Mouse (Mus musculus): ENCODE results near the gene Wdr60. TPM values are rescaled to one million over a fixed set of nuclear protein-coding genes. Genes with fewer than 3 reads are reported as not detected.

The Wdr60 gene
- polyA plus RNA-seq, 2 experiments, result 2.1 to 2.2 TPM

DNA sequence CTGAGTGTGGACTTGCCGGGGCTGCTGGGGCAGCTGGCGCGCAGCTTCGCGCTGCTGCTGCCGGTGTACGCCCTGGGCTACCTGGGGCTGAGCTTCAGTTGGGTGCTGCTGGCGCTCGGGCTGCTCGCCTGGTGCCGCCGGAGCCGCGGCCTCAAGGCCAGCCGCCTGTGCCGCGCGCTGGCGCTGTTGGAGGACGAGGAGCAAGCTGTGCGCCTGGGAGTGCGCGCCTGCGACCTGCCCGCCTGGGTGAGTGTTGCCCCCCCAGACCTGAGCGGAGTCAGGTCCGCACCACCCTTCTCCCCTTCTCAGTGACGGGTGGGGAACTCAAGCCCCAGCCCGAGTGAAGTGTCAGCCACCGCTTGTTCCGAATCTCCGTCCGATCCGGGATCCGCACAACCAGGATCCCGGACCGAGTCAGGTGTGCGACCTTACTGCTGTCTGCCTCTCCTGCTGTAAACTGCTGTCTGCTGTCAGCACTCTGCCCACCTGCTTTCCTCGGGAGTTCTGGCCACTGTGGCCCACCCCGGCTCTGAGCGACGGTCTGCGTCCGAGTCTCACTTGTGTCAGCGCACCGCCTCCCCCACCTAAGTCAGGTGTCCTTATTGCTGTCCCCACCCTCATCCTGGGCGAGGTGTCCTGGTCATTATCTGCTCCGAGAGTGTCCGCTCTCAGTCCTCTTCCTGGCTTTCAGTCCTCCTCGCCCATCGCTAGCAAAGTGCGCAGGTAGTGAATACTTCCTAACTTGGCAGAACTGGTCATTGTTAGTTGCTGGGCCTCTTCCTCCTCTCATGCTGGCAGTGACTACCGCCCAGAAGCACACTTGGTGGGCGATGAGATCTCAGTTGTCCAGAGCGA, 18.8 kb upstream of the Wdr60 start:
- ATAC-seq (ENCODE audit: insufficient read depth) (peak; percentile 54), DNase-seq (ENCODE audit: low read depth in 3 of 3, low spot score in 3 of 3) (peak in 2 of 3 experiments; percentile 27 to 50)
- Histone ChIP-seq H3K9ac (replicated peaks) (peak overlapping the region; percentile 93), H3K4me2 (ENCODE audit: low read depth) (peak overlapping the region; percentile 87), H3K9me3 (ENCODE audit: control insufficient read depth, low read length) (no peaks in the 10 kb centered on the region), H3K4me1 (replicated peaks; ENCODE audit: control insufficient read depth in 2 of 2, insufficient read depth in 2 of 2, low read length in 1 of 2) (peaks cover 20 to 28% of the 10 kb centered on the region in 2 experiments), H3K27me3 (ENCODE audit: control insufficient read depth, insufficient read depth, low read length) (no peaks in the 10 kb centered on the region), H3K4me3 (ENCODE audit: insufficient read depth in 1 of 2, low read depth in 2 of 2, low read length in 2 of 2) (peak overlapping the region; percentile 74 to 90), H3K27ac (peak overlapping the region; percentile 82), H3K36me3 (replicated peaks; ENCODE audit: control insufficient read depth, insufficient read depth, low read depth) (no peaks in the 10 kb centered on the region)
- TF ChIP-seq CTCF (IDR thresholded peaks at IDR 0.05; ENCODE audit: low read depth) (no peak), EP300 (IDR thresholded peaks at IDR 0.05; ENCODE audit: low read depth) (no peak)
- under 1% methylated on average over 48 of the region's 55 CpGs for WGBS (ENCODE audit: insufficient replicate concordance)

DNA sequence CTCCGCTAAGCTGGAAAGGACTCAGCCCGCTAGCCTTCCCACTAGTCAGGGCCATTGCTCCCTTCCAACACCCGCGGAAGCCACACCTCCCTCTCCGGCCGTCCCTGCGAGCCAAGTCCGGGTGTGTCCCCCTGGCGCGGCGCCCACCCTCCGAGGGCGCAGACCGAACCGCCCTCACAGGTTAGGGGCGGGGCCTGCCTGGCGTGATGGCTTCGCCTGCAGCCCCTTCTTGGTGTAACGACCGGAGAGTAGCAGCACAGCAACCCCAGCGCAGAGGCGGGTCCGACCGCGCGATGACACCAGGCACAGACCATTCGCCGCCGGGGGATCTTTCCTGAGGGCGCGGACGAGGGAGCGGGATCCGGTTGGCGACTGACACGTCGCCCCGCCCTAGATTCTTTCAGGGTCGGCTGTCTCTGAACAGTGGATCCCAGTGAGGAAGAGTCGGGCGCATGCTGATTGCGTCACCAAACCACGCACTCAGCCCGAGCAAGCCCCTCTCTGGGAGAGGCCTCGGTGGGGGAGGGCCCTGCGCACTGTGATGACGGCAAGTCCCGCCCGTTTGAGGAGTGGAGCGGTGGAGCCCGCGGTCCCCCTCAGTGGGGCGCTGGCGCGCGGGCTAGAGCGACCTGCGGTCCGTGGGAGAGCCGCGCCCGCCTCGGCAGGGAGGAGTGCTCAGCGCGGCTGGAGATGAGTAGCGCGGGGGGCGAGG, 18.0 kb upstream of the Wdr60 start, which contains the start of gene Esyt2:
Gene Esyt2, plus strand, starts transcription at position 544 of the 712 bp plus-strand sequence.
- H3K4me1 ChIP-seq (replicated peaks; ENCODE audit: control insufficient read depth in 2 of 2, insufficient read depth in 2 of 2, low read length in 1 of 2), result peaks cover 23 to 36% of the 10 kb centered on the region in 2 experiments

DNA sequence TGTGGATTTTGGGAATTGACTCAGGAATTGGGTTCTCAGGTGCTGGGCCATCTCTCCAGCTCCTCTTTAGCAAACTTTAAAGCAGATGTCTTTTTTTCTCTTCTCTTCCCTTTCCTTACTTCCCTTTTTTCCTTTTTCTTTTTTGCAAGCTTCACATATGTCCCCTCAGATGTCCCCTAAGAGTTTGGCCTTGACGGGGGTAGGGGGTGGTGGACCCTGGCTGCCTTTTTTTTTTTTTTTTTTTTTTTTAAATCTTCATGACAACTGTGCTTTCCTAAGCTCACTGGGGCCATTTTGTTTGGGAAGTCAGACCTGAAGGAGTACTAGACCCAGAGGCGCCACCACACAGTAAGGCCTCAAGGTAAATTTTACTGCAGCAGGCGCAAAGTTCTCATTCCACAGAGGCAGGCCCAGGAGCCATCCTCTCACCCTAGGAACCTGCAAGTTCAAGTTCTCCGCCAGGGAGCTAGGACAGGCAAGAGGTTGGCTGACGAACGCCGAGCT, 17.4 kb upstream of the Wdr60 start:
- 3% methylated on average over 7 of the region's 7 CpGs for WGBS (ENCODE audit: insufficient replicate concordance)
- peak overlapping the region; percentile 87 for H3K4me2 ChIP-seq (ENCODE audit: low read depth)
- H3K9ac ChIP-seq (replicated peaks), result peak overlapping the region; percentile 93
- DNase-seq (ENCODE audit: low read depth in 3 of 3, low spot score in 3 of 3) (no peak), ATAC-seq (ENCODE audit: insufficient read depth) (peak; percentile 0)
- no peaks in the 10 kb centered on the region for H3K27me3 ChIP-seq (ENCODE audit: control insufficient read depth, insufficient read depth, low read length)
- no peaks in the 10 kb centered on the region for H3K9me3 ChIP-seq (ENCODE audit: control insufficient read depth, low read length)
- H3K27ac ChIP-seq, result peak overlapping the region; percentile 82
- peak overlapping the region; percentile 74 to 90 for H3K4me3 ChIP-seq (ENCODE audit: insufficient read depth in 1 of 2, low read depth in 2 of 2, low read length in 2 of 2)
- no peaks in the 10 kb centered on the region for H3K36me3 ChIP-seq (replicated peaks; ENCODE audit: control insufficient read depth, insufficient read depth, low read depth)
- TF ChIP-seq EP300 (IDR thresholded peaks at IDR 0.05; ENCODE audit: low read depth), result no peak
- no peak for TF ChIP-seq CTCF (IDR thresholded peaks at IDR 0.05; ENCODE audit: low read depth)
- H3K4me1 ChIP-seq (replicated peaks; ENCODE audit: control insufficient read depth in 2 of 2, insufficient read depth in 2 of 2, low read length in 1 of 2), result peaks cover 26 to 40% of the 10 kb centered on the region in 2 experiments

More for the DNA sequence above, 18.0 kb upstream of the Wdr60 start, which contains the start of gene Esyt2:
- Histone ChIP-seq H3K27me3 (ENCODE audit: control insufficient read depth, insufficient read depth, low read length) (no peaks in the 10 kb centered on the region), H3K36me3 (replicated peaks; ENCODE audit: control insufficient read depth, insufficient read depth, low read depth) (no peaks in the 10 kb centered on the region), H3K27ac (peak within 1 kb of the TSS; percentile 82), H3K4me2 (ENCODE audit: low read depth) (peak within 1 kb of the TSS; percentile 87), H3K9ac (replicated peaks) (peak within 1 kb of the TSS; percentile 93), H3K4me3 (ENCODE audit: insufficient read depth in 1 of 2, low read depth in 2 of 2, low read length in 2 of 2) (peak within 1 kb of the TSS; percentile 74 to 90), H3K9me3 (ENCODE audit: control insufficient read depth, low read length) (no peaks in the 10 kb centered on the region)
- peak; percentile 95 to 97 (median 96) for DNase-seq (ENCODE audit: low read depth in 3 of 3, low spot score in 3 of 3)
- ATAC-seq (ENCODE audit: insufficient read depth), result peak; percentile 91
- TF ChIP-seq CTCF (IDR thresholded peaks at IDR 0.05; ENCODE audit: low read depth) (peak; percentile 63), EP300 (IDR thresholded peaks at IDR 0.05; ENCODE audit: low read depth) (peak; percentile 48; the same call in 1 of the 2 replicates)
- under 1% methylated on average over 66 of the region's 68 CpGs for WGBS (ENCODE audit: insufficient replicate concordance)

DNA sequence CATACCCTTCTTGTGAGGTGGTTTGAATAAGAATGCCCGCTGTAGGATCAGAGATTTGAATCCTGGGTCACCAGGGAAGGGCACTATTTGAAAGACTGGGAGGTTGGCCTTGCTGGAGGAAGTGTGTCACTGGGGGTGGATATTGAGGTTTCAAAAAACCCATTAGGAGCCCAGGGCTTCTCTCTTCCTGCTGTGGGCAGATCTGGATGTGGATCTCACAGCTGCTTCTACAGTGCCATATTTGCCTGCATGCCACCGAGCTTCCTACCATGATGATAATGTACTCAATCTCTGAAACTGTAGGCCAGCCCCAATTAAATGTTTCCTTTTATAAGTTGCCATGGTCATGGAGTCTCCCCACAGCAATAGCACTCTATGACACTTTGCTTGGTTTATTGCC, 16.4 kb upstream of the Wdr60 start:
- H3K27me3 ChIP-seq (ENCODE audit: control insufficient read depth, insufficient read depth, low read length), result no peaks in the 10 kb centered on the region
- H3K4me3 ChIP-seq (ENCODE audit: insufficient read depth in 1 of 2, low read depth in 2 of 2, low read length in 2 of 2), result no peak overlapping the region
- ATAC-seq (ENCODE audit: insufficient read depth) (no peak), DNase-seq (ENCODE audit: low read depth in 3 of 3, low spot score in 3 of 3) (no peak)
- H3K4me2 ChIP-seq (ENCODE audit: low read depth), result no peak overlapping the region; the same call in 1 of the 2 replicates
- H3K9ac ChIP-seq (replicated peaks), result no peak overlapping the region
- H3K27ac ChIP-seq, result no peak overlapping the region
- peaks cover 26 to 40% of the 10 kb centered on the region in 2 experiments for H3K4me1 ChIP-seq (replicated peaks; ENCODE audit: control insufficient read depth in 2 of 2, insufficient read depth in 2 of 2, low read length in 1 of 2)
- TF ChIP-seq CTCF (IDR thresholded peaks at IDR 0.05; ENCODE audit: low read depth) (no peak), EP300 (IDR thresholded peaks at IDR 0.05; ENCODE audit: low read depth) (no peak)
- no peaks in the 10 kb centered on the region for H3K9me3 ChIP-seq (ENCODE audit: control insufficient read depth, low read length)
- H3K36me3 ChIP-seq (replicated peaks; ENCODE audit: control insufficient read depth, insufficient read depth, low read depth), result no peaks in the 10 kb centered on the region
- WGBS (ENCODE audit: insufficient replicate concordance), result 82% methylated on average over 2 of the region's 2 CpGs
